Mouse (Mus musculus) cortical plate, adult 2 months (tissue): ENCODE data around the gene Oscar. TPM values are rescaled to one million over a fixed set of nuclear protein-coding genes. Genes with fewer than 3 reads are reported as not detected.

Source experiments
- H3K27ac ChIP-seq: fragments of 200-500 bp; 2 replicates; pipeline ENCODE4 v1.5.1; 2012; ENCODE audit warnings: low read length, control low read depth, inconsistent platforms; ENCODE audit not compliant: insufficient read depth
- H3K4me1 ChIP-seq: fragments of 200-500 bp; 2 replicates; pipeline ENCODE4 v1.6.1; 2011; ENCODE audit warnings: low read length; ENCODE audit not compliant: control insufficient read depth, insufficient read depth
- H3K4me3 ChIP-seq: fragments of 200-500 bp; 2 replicates; pipeline ENCODE4 v1.5.1; 2011; ENCODE audit warnings: mild to moderate bottlenecking, low read length, control low read depth; ENCODE audit not compliant: insufficient read depth
- CTCF ChIP-seq: fragments of 200-500 bp; IDR thresholded peaks from 2 replicates; pipeline ENCODE4 v1.5.1; 2011; ENCODE audit warnings: mild to moderate bottlenecking, control low read depth, low read length; ENCODE audit not compliant: insufficient read depth; ENCODE audit errors: extremely low read depth
- POLR2A ChIP-seq: fragments of 200-500 bp; IDR thresholded peaks from 2 replicates; pipeline ENCODE4 v1.6.1; 2011; ENCODE audit warnings: mild to moderate bottlenecking, low read length, control low read depth; ENCODE audit not compliant: insufficient read depth; ENCODE audit errors: extremely low read depth
- polyA plus RNA-seq: library from polyadenylated mRNA; depleted of rRNA; stranded (reverse); fragments of >200 nt; gene quantifications from 2 replicates; pipeline ENCODE4 v1.2.3, GENCODE M21; 2012

Oscar gene
- polyA plus RNA-seq, 1 experiment, result 5.7 TPM

DNA sequence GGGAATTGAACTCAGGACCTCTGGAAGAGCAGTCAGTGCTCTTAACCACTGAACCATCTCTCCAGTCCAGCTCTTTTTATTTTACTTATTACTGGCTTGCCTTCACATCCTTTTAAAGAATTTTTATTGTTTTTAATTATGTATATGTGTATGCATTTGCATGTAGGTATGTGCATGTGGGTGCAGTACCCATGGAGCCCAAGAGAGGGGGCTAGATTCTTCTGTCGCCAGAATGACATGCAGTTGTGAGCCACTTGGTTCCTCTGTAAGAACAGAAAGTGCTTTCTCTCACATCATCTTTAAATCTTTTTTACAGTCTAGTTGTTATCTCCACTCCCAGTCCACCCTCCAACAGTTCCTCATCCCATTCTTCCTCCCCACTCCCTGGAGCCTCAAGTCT, 24.4 kb downstream of the Oscar start:
- H3K27ac ChIP-seq, result no peak overlapping the region
- H3K4me3 ChIP-seq, result no peak overlapping the region
- TF ChIP-seq CTCF (no peak), POLR2A (no peak)
- no peaks in the 10 kb centered on the region for H3K4me1 ChIP-seq

DNA sequence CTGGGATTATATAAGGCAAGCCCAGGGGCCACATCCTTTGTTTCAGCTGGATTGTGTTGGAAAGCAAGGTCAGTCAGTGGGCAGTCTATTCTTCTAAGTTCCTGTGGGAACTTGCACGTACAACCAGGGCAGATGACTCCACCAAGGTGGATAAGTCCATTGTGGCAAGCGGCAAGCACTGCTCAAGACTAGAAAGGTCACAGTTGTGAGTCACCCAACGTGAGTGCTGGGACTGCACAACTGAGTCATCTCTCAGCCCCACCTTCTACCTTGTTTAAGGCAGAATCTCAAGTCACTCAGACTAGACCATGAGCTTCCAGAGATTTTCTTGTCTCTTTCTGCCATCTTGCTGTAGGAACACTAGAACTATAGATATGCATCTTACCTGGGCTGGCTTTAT, 25.4 kb downstream of the Oscar start:
- H3K27ac ChIP-seq, result no peak overlapping the region
- no peak overlapping the region for H3K4me3 ChIP-seq
- TF ChIP-seq POLR2A, result no peak
- TF ChIP-seq CTCF, result no peak
- no peaks in the 10 kb centered on the region for H3K4me1 ChIP-seq

DNA sequence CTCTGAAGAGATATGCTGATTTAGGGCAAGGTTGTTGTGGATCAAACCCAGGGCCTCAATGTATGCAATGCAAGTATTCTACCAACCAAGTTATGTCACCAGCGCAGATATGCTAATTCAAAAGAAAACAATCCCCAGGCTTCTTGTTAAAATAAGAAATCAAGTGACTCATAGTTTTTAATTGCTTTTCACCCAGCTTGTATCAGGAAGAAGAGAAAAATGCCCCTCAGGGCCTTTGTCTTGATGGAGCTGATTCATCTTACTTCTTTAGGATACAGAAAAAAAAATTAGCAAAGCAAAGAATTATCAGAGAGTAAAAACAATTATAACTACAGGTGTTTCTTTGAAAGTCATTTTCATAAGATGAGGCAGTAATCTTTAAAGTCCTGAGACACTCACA, 28.7 kb downstream of the Oscar start:
- Histone ChIP-seq H3K4me3 (no peak overlapping the region), H3K4me1 (no peaks in the 10 kb centered on the region), H3K27ac (no peak overlapping the region)
- TF ChIP-seq CTCF (no peak), POLR2A (no peak)

DNA sequence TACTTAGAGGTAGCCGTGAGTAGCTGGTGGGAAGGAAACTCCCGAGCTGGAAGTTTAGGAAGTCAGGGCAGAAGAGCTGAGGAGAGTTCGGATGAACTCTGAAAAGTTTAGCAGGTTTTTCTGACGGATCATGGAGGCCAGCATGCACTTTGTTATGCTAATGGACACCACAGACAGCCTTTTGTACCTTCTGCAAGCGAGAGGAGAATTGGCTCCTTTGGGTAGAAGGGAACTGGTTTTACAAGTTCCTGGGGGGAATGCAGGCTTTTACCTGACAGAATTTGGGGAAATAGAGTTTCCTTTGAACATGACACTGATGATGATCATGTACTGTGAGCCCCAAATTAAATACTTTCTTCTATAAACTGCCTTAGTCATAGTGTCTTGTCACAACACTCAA, 29.7 kb downstream of the Oscar start:
- TF ChIP-seq CTCF, result no peak
- no peak for TF ChIP-seq POLR2A
- no peak overlapping the region for H3K27ac ChIP-seq
- H3K4me3 ChIP-seq, result no peak overlapping the region
- H3K4me1 ChIP-seq, result no peaks in the 10 kb centered on the region

DNA sequence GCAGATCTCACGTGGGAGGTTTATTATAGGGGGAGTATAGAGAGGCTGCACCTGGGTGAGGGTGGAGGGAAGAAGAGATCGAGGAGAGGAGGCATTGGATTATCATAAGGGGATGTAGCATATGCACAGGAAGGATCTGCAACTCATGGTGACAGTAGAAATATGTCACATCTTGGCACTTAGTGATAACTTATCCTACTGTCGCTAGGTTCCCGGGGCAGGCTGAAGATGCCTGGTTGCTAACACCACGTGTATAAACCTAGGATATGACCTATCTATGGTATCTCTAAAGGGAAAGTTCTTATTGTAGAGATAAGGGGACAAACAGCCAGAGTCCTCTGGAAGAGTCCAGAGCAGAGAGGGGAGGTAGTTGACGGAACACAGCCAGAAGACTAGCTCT, 30.2 kb downstream of the Oscar start:
- no peak for TF ChIP-seq CTCF
- TF ChIP-seq POLR2A, result no peak
- no peak overlapping the region for H3K27ac ChIP-seq
- no peak overlapping the region for H3K4me3 ChIP-seq
- no peaks in the 10 kb centered on the region for H3K4me1 ChIP-seq

DNA sequence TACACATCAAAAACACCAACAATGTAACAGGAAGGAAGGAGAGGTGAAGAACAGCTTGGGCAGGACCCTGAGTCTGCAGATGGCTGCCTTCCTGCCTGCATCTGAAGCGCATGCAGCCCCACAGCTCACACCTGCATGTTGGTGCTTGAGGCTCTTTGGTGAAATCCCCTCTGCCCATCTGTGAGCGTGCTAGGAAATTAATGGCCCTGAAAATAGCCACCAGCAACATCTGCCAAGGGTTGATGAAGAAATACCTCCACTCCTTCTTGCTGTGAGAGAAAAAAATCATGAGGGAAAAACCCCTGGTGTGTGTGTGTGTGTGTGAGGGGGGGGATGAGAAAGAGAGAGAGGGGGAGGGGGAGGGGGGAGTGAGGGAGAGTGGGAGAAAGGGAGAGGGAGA, 35.9 kb downstream of the Oscar start:
- H3K4me1 ChIP-seq, result no peaks in the 10 kb centered on the region
- TF ChIP-seq CTCF (no peak), POLR2A (no peak)
- H3K27ac ChIP-seq, result no peak overlapping the region
- H3K4me3 ChIP-seq, result no peak overlapping the region

DNA sequence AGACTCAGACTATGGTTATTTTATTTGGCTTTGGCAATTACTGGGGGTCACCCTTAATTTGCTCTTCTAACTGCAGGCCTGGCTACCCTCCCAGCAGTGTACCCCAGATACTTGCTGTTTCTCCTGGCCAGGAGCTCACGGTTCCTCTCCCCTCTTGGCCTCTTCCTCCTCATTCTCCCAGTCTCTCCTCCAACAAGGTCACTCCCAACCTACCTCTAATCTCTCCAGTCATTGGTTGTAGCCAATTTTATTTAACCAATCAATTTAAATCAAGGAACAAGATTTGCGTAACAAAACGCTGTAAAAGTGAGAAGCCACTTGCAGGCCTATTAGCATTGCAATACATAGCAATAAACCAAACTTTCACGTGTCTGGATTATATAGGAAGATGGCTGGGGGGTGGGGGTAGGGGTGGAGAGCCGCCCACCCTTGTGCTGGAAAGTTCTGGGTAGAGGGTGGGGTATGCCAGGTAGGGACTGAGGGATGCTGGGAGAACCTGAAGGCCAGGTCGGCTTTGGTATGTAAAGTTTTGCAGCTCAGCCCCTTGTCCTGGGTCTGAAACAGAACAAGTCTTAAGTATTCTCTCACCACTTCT, 36.9 kb downstream of the Oscar start:
- TF ChIP-seq CTCF (no peak), POLR2A (no peak)
- no peak overlapping the region for H3K27ac ChIP-seq
- H3K4me1 ChIP-seq, result no peaks in the 10 kb centered on the region
- no peak overlapping the region for H3K4me3 ChIP-seq

DNA sequence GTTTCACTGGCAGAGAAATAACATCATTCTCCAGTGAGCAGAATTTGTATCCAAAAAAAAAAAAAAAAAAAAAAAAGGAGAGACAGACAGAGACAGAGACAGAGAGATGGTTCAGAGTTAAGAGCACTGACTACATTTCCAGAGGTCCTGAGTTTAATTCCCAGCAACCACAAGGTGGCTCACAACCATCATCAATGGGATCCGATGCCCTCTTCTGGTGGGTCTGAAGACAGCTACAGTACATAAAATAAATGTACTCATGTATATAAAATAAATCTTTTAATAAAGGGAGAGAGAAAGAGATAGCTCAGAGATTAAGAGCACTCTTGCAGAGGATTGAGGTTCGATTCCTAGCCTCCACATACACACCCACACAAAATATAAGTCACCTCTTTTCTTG, 37.8 kb downstream of the Oscar start:
- no peak for TF ChIP-seq CTCF
- TF ChIP-seq POLR2A, result no peak

DNA sequence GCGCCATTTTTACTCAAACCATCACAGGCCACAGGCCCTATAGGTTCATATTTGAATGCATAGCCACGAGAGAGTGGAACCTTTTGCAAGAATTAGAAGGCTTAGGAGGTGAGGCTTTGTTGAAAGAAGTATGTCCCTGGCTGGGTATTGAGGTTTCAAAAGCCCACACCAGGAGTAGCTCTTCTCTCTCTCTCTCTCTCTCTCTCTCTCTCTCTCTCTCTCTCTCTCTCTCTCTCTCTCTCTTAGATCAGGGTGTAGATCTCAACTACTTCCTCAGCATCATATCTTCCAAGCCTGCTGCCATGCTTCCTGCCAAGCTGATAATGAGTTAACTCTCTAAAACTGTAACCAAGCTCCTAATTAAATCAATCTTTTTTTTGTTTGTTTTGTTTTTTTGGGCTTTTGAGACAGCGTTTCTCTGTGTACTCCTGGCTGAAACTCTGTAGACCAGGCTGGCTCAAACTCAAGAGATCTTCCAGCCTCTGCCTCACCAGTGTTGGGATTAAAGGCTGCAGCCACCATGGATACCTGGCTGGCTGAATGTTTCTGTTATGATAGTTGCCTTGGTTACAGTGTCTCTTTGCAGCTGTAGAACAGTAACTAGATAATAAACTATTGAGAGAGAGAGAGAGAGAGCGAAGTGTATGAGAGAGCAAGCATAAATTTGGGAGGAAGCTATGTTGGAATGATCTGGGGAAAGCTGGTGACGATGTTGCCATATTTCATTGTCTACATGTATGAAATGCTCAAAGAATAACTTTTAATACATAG, 39.4 kb downstream of the Oscar start:
- TF ChIP-seq CTCF (no peak), POLR2A (no peak)
- Histone ChIP-seq H3K27ac (no peak overlapping the region), H3K4me3 (no peak overlapping the region), H3K4me1 (no peaks in the 10 kb centered on the region)

More for the DNA sequence above, 37.8 kb downstream of the Oscar start:
- Histone ChIP-seq H3K4me3 (no peak overlapping the region), H3K4me1 (no peaks in the 10 kb centered on the region), H3K27ac (no peak overlapping the region)

DNA sequence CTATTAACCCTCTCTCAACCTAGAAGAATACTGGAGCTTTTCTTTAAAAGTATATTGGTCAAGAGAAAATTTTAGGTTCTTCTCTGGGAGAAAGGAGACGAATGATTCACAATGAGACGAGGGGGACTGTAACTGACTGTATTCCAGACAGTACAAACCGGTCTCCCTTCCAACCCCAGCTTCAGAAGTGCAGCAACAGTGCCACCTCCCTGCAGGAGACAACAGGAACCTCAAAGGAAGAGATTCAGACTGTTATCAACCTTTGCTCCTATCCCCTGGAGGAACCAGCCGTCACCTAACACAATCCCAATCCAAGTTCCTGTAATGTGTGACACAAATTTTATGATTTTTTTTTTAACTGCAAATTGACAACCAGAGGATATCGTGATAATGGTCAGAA, 41.7 kb downstream of the Oscar start:
- Histone ChIP-seq H3K4me3 (no peak overlapping the region), H3K4me1 (no peaks in the 10 kb centered on the region), H3K27ac (no peak overlapping the region)
- TF ChIP-seq POLR2A (no peak), CTCF (peak; percentile 67)
